Mouse (Mus musculus) stomach, postnatal 0 days (tissue): Measurements from ENCODE around the gene Ubtf. TPM values are rescaled to one million over a fixed set of nuclear protein-coding genes. Genes with fewer than 3 reads are reported as not detected.

Experiments
- ATAC-seq: fragments of 200-750 bp; cut with Nextera tagmentation; 2 replicates; pipeline ENCODE4 v1.8.0; 2017; ENCODE audit not compliant: low FRiP score, low TSS enrichment
- DNase-seq: peaks from one replicate; pipeline ENCODE4 v3.0.0-alpha.2; 2016; ENCODE audit warnings: low spot score
- H3K27ac ChIP-seq: fragments of 300-500 bp; sonication (generic); replicated peaks from 2 replicates; pipeline ENCODE4 v1.5.1; 2014; ENCODE audit warnings: mild to moderate bottlenecking, control low read depth
- H3K27me3 ChIP-seq: fragments of 300-500 bp; sonication (generic); 2 replicates; pipeline ENCODE4 v1.6.1; 2014; ENCODE audit warnings: low read length; ENCODE audit not compliant: control insufficient read depth, insufficient read depth
- H3K36me3 ChIP-seq: fragments of 300-500 bp; sonication (generic); 2 replicates; pipeline ENCODE4 v1.6.1; 2014; ENCODE audit warnings: low read length, mixed read lengths; ENCODE audit not compliant: control insufficient read depth, insufficient read depth
- H3K4me1 ChIP-seq: fragments of 300-500 bp; sonication (generic); replicated peaks from 2 replicates; pipeline ENCODE4 v1.6.1; 2014; ENCODE audit warnings: antibody characterized with exemption; ENCODE audit not compliant: control insufficient read depth, insufficient read depth
- H3K4me2 ChIP-seq: fragments of 300-500 bp; sonication (generic); replicated peaks from 2 replicates; pipeline ENCODE4 v1.6.1; 2014; ENCODE audit warnings: low read depth, mild to moderate bottlenecking, control low read depth, moderate library complexity
- H3K4me3 ChIP-seq: fragments of 300-500 bp; sonication (generic); 2 replicates; pipeline ENCODE4 v1.5.1; 2014; ENCODE audit warnings: low read depth, low read length, control low read depth
- H3K9ac ChIP-seq: fragments of 300-500 bp; sonication (generic); 2 replicates; pipeline ENCODE4 v1.6.1; 2014; ENCODE audit warnings: mild to moderate bottlenecking, low read length, control low read depth, mixed read lengths
- H3K9me3 ChIP-seq: fragments of 300-500 bp; sonication (generic); 2 replicates; pipeline ENCODE4 v1.6.1; 2016; ENCODE audit warnings: low read length; ENCODE audit not compliant: control insufficient read depth
- CTCF ChIP-seq: IDR thresholded peaks from 2 replicates; pipeline ENCODE4 v1.5.1; 2016; ENCODE audit warnings: antibody characterized with exemption, low read depth, mild to moderate bottlenecking, moderate library complexity
- EP300 ChIP-seq: optimal IDR thresholded peaks from 2 replicates; pipeline ENCODE3; 2016; ENCODE audit warnings: antibody characterized with exemption
- WGBS: fragments of 180-500 bp; shearing (Covaris S2); extraction: QIAGEN DNeasy Blood & Tissue Kit; methylation state at CpG from one replicate; pipeline ENCODE4 v1.1.7; 2014; 5-methylcytosine and 5-hydroxymethylcytosine counted together
- polyA plus RNA-seq: library from polyadenylated mRNA; unstranded; fragments of >200 nt; fragmentation: Nextera tagmentation; extraction: Ambion mirVana; gene quantifications from 2 replicates; pipeline ENCODE4 v1.2.1, GENCODE M21; 2015

The Ubtf gene
- polyA plus RNA-seq, 1 experiment from 2014 or later: 46.7 TPM

GRCm38 (mm10) chr11:102349189-102349954, 29.8 kb upstream of the Ubtf start:
- ATAC-seq (no peak), DNase-seq (no peak)
- Histone ChIP-seq H3K36me3 (no peaks in the 10 kb centered on the region), H3K9ac (no peak overlapping the region), H3K4me2 (no peak overlapping the region), H3K4me1 (no peaks in the 10 kb centered on the region), H3K27me3 (no peaks in the 10 kb centered on the region), H3K4me3 (no peak overlapping the region), H3K27ac (no peak overlapping the region), H3K9me3 (no peaks in the 10 kb centered on the region)
- 75% methylated on average over 3 of the region's 3 CpGs for WGBS
- TF ChIP-seq EP300: no peak
- TF ChIP-seq CTCF: no peak

GRCm38 (mm10) chr11:102348771-102349170, 29.2 kb upstream of the Ubtf start:
- Histone ChIP-seq H3K36me3 (no peaks in the 10 kb centered on the region), H3K4me1 (no peaks in the 10 kb centered on the region), H3K27me3 (no peaks in the 10 kb centered on the region), H3K9me3 (no peaks in the 10 kb centered on the region), H3K9ac (no peak overlapping the region), H3K27ac (no peak overlapping the region), H3K4me2 (no peak overlapping the region), H3K4me3 (no peak overlapping the region)
- TF ChIP-seq EP300 (no peak), CTCF (no peak)
- no peak for ATAC-seq
- no peak for DNase-seq
- WGBS: 75% methylated on average over 11 of the region's 11 CpGs

GRCm38 (mm10) chr11:102348101-102348585, 28.6 kb upstream of the Ubtf start:
- H3K4me2 ChIP-seq: no peak overlapping the region
- H3K9me3 ChIP-seq: no peaks in the 10 kb centered on the region
- TF ChIP-seq CTCF: no peak
- no peak for TF ChIP-seq EP300
- H3K9ac ChIP-seq: no peak overlapping the region
- no peaks in the 10 kb centered on the region for H3K27me3 ChIP-seq
- no peaks in the 10 kb centered on the region for H3K4me1 ChIP-seq
- H3K27ac ChIP-seq: no peak overlapping the region
- no peak overlapping the region for H3K4me3 ChIP-seq
- no peaks in the 10 kb centered on the region for H3K36me3 ChIP-seq
- DNase-seq (no peak), ATAC-seq (no peak)
- WGBS: 89% methylated on average over 7 of the region's 7 CpGs

GRCm38 (mm10) chr11:102347683-102348082, 28.1 kb upstream of the Ubtf start:
- Histone ChIP-seq H3K4me3 (no peak overlapping the region), H3K4me1 (no peaks in the 10 kb centered on the region), H3K27ac (no peak overlapping the region), H3K36me3 (no peaks in the 10 kb centered on the region), H3K9ac (no peak overlapping the region), H3K4me2 (no peak overlapping the region), H3K27me3 (no peaks in the 10 kb centered on the region), H3K9me3 (no peaks in the 10 kb centered on the region)
- DNase-seq (no peak), ATAC-seq (no peak)
- 81% methylated on average over 5 of the region's 5 CpGs for WGBS
- TF ChIP-seq CTCF (no peak), EP300 (no peak)

GRCm38 (mm10) chr11:102346926-102347325, 27.4 kb upstream of the Ubtf start:
- Histone ChIP-seq H3K9ac (no peak overlapping the region), H3K9me3 (no peaks in the 10 kb centered on the region), H3K27me3 (no peaks in the 10 kb centered on the region), H3K4me3 (no peak overlapping the region), H3K4me2 (no peak overlapping the region), H3K4me1 (no peaks in the 10 kb centered on the region), H3K27ac (no peak overlapping the region), H3K36me3 (no peaks in the 10 kb centered on the region)
- ATAC-seq (no peak), DNase-seq (no peak)
- TF ChIP-seq CTCF: no peak
- TF ChIP-seq EP300: no peak
- WGBS: 56% methylated on average over 5 of the region's 5 CpGs

GRCm38 (mm10) chr11:102344458-102344857, 24.9 kb upstream of the Ubtf start:
- DNase-seq (no peak), ATAC-seq (no peak)
- no peaks in the 10 kb centered on the region for H3K27me3 ChIP-seq
- TF ChIP-seq CTCF (no peak), EP300 (no peak)
- no peaks in the 10 kb centered on the region for H3K9me3 ChIP-seq
- H3K9ac ChIP-seq: no peak overlapping the region
- WGBS: 98% methylated on average over 3 of the region's 3 CpGs
- H3K36me3 ChIP-seq: no peaks in the 10 kb centered on the region
- no peak overlapping the region for H3K4me3 ChIP-seq
- no peak overlapping the region for H3K4me2 ChIP-seq
- no peak overlapping the region for H3K27ac ChIP-seq
- no peaks in the 10 kb centered on the region for H3K4me1 ChIP-seq
